Mouse (Mus musculus) megakaryocyte, embryonic 14.5 days (primary cell): ENCODE results near the gene Cyp26b1.

ENCODE experiments used
- FLI1 ChIP-seq: IDR thresholded peaks from 2 replicates; pipeline ENCODE4 v1.6.1; 2012; ENCODE audit warnings: low read length, inconsistent platforms, mixed read lengths
- GATA1 ChIP-seq: IDR thresholded peaks from 3 replicates; pipeline ENCODE4 v1.6.1; 2012; ENCODE audit warnings: mixed read lengths, low read length, inconsistent platforms, borderline replicate concordance

DNA sequence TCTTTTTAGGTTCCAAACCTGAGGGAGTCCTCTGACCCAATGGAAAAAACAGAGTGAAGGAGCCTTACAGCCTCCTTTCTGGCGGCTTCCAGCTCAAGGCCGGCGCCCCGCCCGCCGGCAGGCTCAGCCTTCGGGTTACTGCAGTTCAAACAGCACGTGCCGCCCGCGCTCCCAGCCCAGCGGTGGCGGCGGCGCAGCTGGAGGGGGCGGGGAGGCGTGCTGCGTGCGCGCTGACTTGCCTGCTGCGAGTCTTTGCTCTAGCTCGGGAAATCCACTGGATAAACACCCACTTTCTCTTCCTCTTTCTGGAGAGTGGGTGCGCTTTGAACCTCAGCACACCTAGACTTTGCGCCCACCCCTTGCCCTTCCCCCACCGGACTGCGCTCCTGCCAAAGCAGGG is 10.3 kb downstream of the Cyp26b1 start:
- no peak for TF ChIP-seq GATA1
- no peak for TF ChIP-seq FLI1
